Mouse (Mus musculus) lung, embryonic 15.5 days (tissue): ENCODE data around the gene P2rx1. TPM values are rescaled to one million over a fixed set of nuclear protein-coding genes. Genes with fewer than 3 reads are reported as not detected.

Source experiments
- ATAC-seq: fragments of 200-750 bp; cut with Nextera tagmentation; 2 replicates; pipeline ENCODE4 v1.8.0; 2017; ENCODE audit warnings: moderate number of reproducible peaks, borderline replicate concordance; ENCODE audit not compliant: low FRiP score, low TSS enrichment; ENCODE audit errors: extremely low read depth
- H3K27ac ChIP-seq: fragments of 300-500 bp; sonication (generic); 2 replicates; pipeline ENCODE4 v1.5.1; 2015; ENCODE audit warnings: moderate library complexity, mild to moderate bottlenecking, inconsistent platforms
- H3K27me3 ChIP-seq: fragments of 300-500 bp; sonication (generic); 2 replicates; pipeline ENCODE4 v1.6.1; 2015; ENCODE audit warnings: inconsistent platforms
- H3K36me3 ChIP-seq: fragments of 300-500 bp; sonication (generic); 2 replicates; pipeline ENCODE4 v1.6.1; 2015; ENCODE audit warnings: inconsistent platforms
- H3K4me1 ChIP-seq: fragments of 300-500 bp; sonication (generic); 2 replicates; pipeline ENCODE4 v1.6.1; 2015; ENCODE audit warnings: inconsistent platforms
- H3K4me2 ChIP-seq: fragments of 300-500 bp; sonication (generic); 2 replicates; pipeline ENCODE4 v1.6.1; 2015; ENCODE audit warnings: inconsistent platforms, mild to moderate bottlenecking, moderate library complexity
- H3K4me3 ChIP-seq: fragments of 300-500 bp; sonication (generic); 2 replicates; pipeline ENCODE4 v1.5.1; 2015; ENCODE audit warnings: mild to moderate bottlenecking, inconsistent platforms
- H3K9ac ChIP-seq: fragments of 300-500 bp; sonication (generic); 2 replicates; pipeline ENCODE4 v1.6.1; 2015; ENCODE audit warnings: inconsistent platforms
- H3K9me3 ChIP-seq: fragments of 300-500 bp; sonication (generic); 2 replicates; pipeline ENCODE4 v1.6.1; 2016; ENCODE audit warnings: inconsistent platforms
- WGBS: fragments of 180-500 bp; shearing (Covaris S2); methylation state at CpG from one replicate; pipeline ENCODE4 v1.1.7; 2015; 5-methylcytosine and 5-hydroxymethylcytosine counted together
- microRNA-seq: library from miRNA; unstranded; fragments of <30 nt; microRNA quantifications from one replicate; pipeline ENCODE4, GENCODE M21; 2016
- polyA plus RNA-seq: library from polyadenylated mRNA; unstranded; fragments of >200 nt; fragmentation: Nextera tagmentation; extraction: Ambion mirVana; gene quantifications from 2 replicates; pipeline ENCODE4 v1.2.1, GENCODE M21; 2015

Gene P2rx1
- polyA plus RNA-seq, 1 experiment from 2014 or later: 2.2 TPM

DNA sequence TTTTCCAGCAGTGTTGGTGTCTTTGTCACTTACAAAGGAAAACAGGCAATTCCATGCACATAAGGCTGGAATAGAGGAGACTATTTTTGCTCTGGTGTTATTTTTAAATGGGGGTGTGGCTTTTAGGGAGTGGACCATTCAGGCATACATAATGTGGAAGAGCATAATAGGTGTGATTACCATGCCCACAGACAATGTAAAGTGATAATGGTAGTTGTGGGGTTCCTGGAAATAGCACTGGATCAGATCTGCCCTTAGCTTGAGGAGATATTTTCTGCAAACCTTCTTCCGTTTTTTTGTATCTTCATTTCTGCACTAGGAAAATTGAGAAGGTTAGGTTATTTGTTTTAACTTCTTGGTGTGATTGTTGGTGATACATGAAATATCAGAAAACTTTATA is 53.9 kb downstream of the P2rx1 start:
- Histone ChIP-seq H3K4me3 (no peak overlapping the region), H3K4me2 (no peak overlapping the region), H3K4me1 (peaks cover 12% of the 10 kb centered on the region), H3K36me3 (peaks cover 69% of the 10 kb centered on the region), H3K27ac (no peak overlapping the region), H3K27me3 (no peaks in the 10 kb centered on the region), H3K9me3 (no peaks in the 10 kb centered on the region), H3K9ac (no peak overlapping the region)
- 89% methylated on average over 1 of the region's 1 CpGs for WGBS
- ATAC-seq: no peak

DNA sequence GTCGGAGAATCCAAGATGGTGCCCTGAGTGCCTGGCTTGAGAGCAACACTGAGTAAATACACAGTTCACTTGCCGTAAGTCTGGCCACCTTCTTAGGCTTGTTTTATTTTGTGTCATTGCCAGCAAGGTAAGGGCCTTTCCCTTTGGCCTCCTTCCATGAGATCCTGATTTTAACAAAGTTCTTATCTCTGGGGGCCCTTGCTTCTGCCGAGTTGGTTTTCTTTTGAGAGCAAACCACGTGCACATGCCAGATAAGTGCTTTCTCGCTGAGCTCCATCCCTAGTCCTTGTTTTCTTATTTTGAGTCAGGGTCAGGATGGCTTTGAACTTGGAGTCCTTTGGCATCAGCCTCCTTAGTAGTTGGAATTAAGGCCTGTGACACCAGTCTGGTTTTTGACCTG is 58.8 kb downstream of the P2rx1 start:
- no peaks in the 10 kb centered on the region for H3K27me3 ChIP-seq
- no peaks in the 10 kb centered on the region for H3K9me3 ChIP-seq
- ATAC-seq: no peak
- no peak overlapping the region for H3K9ac ChIP-seq
- no peak overlapping the region for H3K4me2 ChIP-seq
- H3K4me3 ChIP-seq: no peak overlapping the region
- 59% methylated on average over 5 of the region's 5 CpGs for WGBS
- peaks cover 67% of the 10 kb centered on the region for H3K36me3 ChIP-seq
- H3K4me1 ChIP-seq: no peaks in the 10 kb centered on the region
- no peak overlapping the region for H3K27ac ChIP-seq

DNA sequence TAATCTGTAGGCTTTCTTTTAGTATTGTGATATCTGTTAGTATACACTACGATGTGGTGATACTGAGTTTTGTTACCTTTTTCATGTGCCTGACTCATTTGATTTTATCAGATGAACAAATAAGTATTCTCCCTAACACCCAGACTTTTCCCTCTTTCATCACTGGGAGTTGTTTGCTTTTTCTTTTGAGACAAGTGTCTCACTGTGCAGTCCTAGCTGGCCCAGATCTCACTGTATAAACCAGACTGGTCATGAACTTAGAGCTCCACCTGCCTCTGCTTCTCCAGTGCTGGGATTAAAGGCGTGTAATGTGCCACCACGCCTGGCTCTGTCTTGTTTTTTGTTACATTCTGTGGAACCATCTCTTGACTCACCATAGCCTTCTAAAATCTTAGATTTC is 60.7 kb downstream of the P2rx1 start:
- no peaks in the 10 kb centered on the region for H3K4me1 ChIP-seq
- H3K4me3 ChIP-seq: no peak overlapping the region
- WGBS: 61% methylated on average over 3 of the region's 3 CpGs
- no peaks in the 10 kb centered on the region for H3K9me3 ChIP-seq
- H3K27me3 ChIP-seq: no peaks in the 10 kb centered on the region
- H3K4me2 ChIP-seq: no peak overlapping the region
- ATAC-seq: no peak
- no peak overlapping the region for H3K9ac ChIP-seq
- H3K27ac ChIP-seq: no peak overlapping the region
- H3K36me3 ChIP-seq: peaks cover 53% of the 10 kb centered on the region

DNA sequence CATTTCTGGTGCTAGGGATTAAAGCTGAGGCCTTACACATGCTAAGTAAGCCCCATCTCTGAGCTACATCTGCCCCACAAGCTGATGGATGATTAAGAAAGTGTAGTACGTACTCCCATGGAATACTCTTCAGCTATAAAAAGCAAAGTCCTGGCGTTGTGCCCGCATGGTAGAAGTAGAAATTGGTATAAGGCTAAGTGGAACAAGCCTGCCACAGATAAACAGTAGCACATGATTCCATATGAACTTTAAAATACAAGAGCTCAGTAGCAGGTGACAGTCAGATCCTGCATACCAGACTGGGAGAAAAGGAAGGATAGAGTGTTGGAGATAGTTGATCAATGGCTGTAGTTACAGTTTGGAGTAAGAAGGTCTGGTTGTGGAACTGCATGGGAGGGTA is 62.5 kb downstream of the P2rx1 start:
- no peak overlapping the region for H3K9ac ChIP-seq
- H3K4me2 ChIP-seq: no peak overlapping the region
- H3K4me1 ChIP-seq: no peaks in the 10 kb centered on the region
- ATAC-seq: no peak
- H3K27me3 ChIP-seq: no peaks in the 10 kb centered on the region
- peaks cover 45% of the 10 kb centered on the region for H3K36me3 ChIP-seq
- WGBS: 91% methylated on average over 3 of the region's 3 CpGs
- no peak overlapping the region for H3K27ac ChIP-seq
- no peak overlapping the region for H3K4me3 ChIP-seq
- H3K9me3 ChIP-seq: no peaks in the 10 kb centered on the region

Small RNAs within 50 kb of the gene (microRNA-seq; reads per million reads assigned to microRNA genes)
- not detected for gene Gm44467

Other genes starting within 250 kb of the P2rx1 start
- gene Cyb5d2, start 203.0 kb upstream of the P2rx1 start, polyA plus RNA-seq: 4.9 and 6.3 TPM in 2 replicates
- 7.8 and 9.3 TPM in 2 replicates for gene Zzef1, start 202.9 kb upstream of the P2rx1 start, polyA plus RNA-seq
- gene Atp2a3, start 37.9 kb upstream of the P2rx1 start, polyA plus RNA-seq: 13.9 and 16.2 TPM in 2 replicates
- gene Camkk1, start 19.9 kb downstream of the P2rx1 start, polyA plus RNA-seq: 7.7 and 7.8 TPM in 2 replicates
- 11.0 and 12.5 TPM in 2 replicates for gene Ncbp3, start 48.7 kb downstream of the P2rx1 start, polyA plus RNA-seq
- 0.44 and 1.2 TPM in 2 replicates for gene Itgae, start 91.5 kb downstream of the P2rx1 start, polyA plus RNA-seq
- 20.7 and 21.0 TPM in 2 replicates for gene Haspin, start 139.2 kb downstream of the P2rx1 start, polyA plus RNA-seq
- 0.21 and 0.25 TPM in 2 replicates for gene P2rx5, start 161.3 kb downstream of the P2rx1 start, polyA plus RNA-seq
- 119 and 126 TPM in 2 replicates for gene Emc6, start 177.9 kb downstream of the P2rx1 start, polyA plus RNA-seq
- 270 and 276 TPM in 2 replicates for gene Tax1bp3, start 178.0 kb downstream of the P2rx1 start, polyA plus RNA-seq
- gene Ctns, start 199.9 kb downstream of the P2rx1 start, polyA plus RNA-seq: 12.8 and 13.5 TPM in 2 replicates
- gene Shpk, start 200.4 kb downstream of the P2rx1 start, polyA plus RNA-seq: 1.6 TPM in 2 replicates
- gene Trpv1, start 235.2 kb downstream of the P2rx1 start, polyA plus RNA-seq: 0.09 TPM in 1 of 2 replicates, not detected in the other